Mouse (Mus musculus): ENCODE data around the gene Gab1.

DNA sequence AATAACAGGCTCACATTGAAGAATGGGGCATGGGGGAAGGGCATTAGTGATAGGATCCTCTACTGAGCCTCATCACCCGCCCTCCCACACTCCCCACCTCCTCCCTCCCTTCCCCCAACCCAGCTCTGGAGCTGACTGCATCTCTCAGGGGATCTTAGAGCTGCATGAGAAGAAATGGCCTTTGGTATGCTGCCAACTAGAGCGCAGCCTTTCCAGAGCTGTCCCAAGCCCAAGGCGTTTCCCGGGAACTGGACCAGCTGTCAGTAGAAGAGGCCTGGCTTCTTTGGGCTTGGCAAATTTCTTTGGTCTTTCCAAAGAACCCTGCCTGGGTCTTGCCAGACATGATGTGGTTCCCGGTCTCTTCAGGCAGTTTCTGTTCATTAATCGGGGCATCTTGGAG is 42.3 kb upstream of the Gab1 start:
- TF ChIP-seq CTCF (IDR thresholded peaks at IDR 0.05; ENCODE audit: insufficient read depth, low read depth, low read length) (no peak), POLR2A (IDR thresholded peaks at IDR 0.05; ENCODE audit: insufficient read depth, low read depth, low read length) (no peak)

Data from olfactory bulb, adult 2 months (tissue).